Mouse (Mus musculus): ENCODE measurements at regions not wholly inside any gene's neighbourhood (a gene's known extent, or its start where the extent isn't known, plus 50 kb on each side); places are given as distances from the start of the nearest gene placed in this dataset.

GRCm38 (mm10) chr3:17324816-17325215 lies 623.4 kb upstream of the Cypt12 start:
- Histone ChIP-seq H3K4me2 (replicated peaks) (no peak overlapping the region), H3K27ac (no peak overlapping the region), H3K4me1 (peaks cover 3% of the 10 kb centered on the region), H3K36me3 (no peaks in the 10 kb centered on the region), H3K27me3 (replicated peaks) (no peaks in the 10 kb centered on the region), H3K4me3 (no peak overlapping the region), H3K9ac (no peak overlapping the region), H3K9me3 (no peaks in the 10 kb centered on the region)
- no peak for ATAC-seq (ENCODE audit: low FRiP score, low read depth)
- WGBS, result 63% methylated on average over 7 of the region's 7 CpGs

DNA sequence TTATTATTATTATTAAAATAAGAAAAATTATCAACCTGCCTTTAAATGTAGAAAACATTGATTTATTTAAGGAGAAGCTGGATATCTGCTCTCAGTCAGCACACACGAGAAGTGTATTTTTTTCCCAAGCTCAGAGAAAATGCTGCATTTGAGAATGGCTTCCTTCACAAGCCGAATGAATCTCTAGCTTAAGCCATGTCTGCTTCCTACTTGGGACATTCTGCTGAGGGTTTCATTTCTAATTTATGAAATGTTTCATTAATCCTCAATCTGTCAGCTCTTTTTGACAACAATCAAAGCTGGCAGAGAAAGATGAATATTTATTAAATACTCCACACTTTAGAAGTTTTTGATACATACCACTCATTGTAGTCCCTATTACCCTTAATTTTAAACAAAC lies 622.4 kb upstream of the Cypt12 start:
- Histone ChIP-seq H3K36me3 (no peaks in the 10 kb centered on the region), H3K27ac (0 out of 2 replicates have a peak overlapping the region, but pooled peaks have one; percentile 59), H3K27me3 (replicated peaks) (no peaks in the 10 kb centered on the region), H3K9me3 (no peaks in the 10 kb centered on the region), H3K9ac (no peak overlapping the region), H3K4me2 (replicated peaks) (no peak overlapping the region), H3K4me1 (peaks cover 3% of the 10 kb centered on the region), H3K4me3 (no peak overlapping the region)
- ATAC-seq (ENCODE audit: low FRiP score, low read depth), result no peak
- 72% methylated on average over 2 of the region's 2 CpGs for WGBS

DNA sequence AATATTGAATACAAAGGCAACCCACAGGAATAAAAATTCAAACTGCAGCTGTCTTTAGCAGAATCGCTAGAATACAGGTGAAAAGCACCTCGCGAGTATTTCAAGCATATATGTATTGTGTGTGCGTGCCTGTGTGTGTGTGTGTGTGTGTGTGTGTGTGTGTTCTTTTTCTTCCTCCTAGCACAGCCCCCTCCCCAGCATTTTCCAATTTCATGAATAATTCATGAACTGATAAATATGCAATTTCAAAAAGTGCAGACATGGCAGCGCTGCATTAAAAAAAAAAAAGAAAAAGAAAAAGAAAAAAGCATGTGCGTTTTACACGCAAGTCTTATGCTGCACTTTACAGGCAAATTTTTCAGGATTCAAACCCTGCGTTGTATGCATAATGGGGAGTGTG lies 621.9 kb upstream of the Cypt12 start:
- no peak overlapping the region for H3K9ac ChIP-seq
- no peaks in the 10 kb centered on the region for H3K9me3 ChIP-seq
- no peaks in the 10 kb centered on the region for H3K36me3 ChIP-seq
- H3K4me3 ChIP-seq, result no peak overlapping the region
- H3K4me2 ChIP-seq (replicated peaks), result no peak overlapping the region
- peak; percentile 19; the same call in 1 of the 2 replicates for ATAC-seq (ENCODE audit: low FRiP score, low read depth)
- H3K27ac ChIP-seq, result no peak overlapping the region
- peaks cover 3% of the 10 kb centered on the region for H3K4me1 ChIP-seq
- H3K27me3 ChIP-seq (replicated peaks), result no peaks in the 10 kb centered on the region
- WGBS, result 70% methylated on average over 8 of the region's 8 CpGs

GRCm38 (mm10) chr3:17326774-17327173 lies 621.4 kb upstream of the Cypt12 start:
- H3K4me1 ChIP-seq, result peaks cover 3% of the 10 kb centered on the region
- no peaks in the 10 kb centered on the region for H3K36me3 ChIP-seq
- no peak overlapping the region for H3K4me3 ChIP-seq
- H3K27me3 ChIP-seq (replicated peaks), result no peaks in the 10 kb centered on the region
- H3K9me3 ChIP-seq, result no peaks in the 10 kb centered on the region
- WGBS, result 75% methylated on average over 4 of the region's 4 CpGs
- no peak overlapping the region for H3K4me2 ChIP-seq (replicated peaks)
- peak; percentile 8; the same call in 1 of the 2 replicates for ATAC-seq (ENCODE audit: low FRiP score, low read depth)
- peak overlapping the region; percentile 7; the same call in 1 of the 2 replicates for H3K27ac ChIP-seq
- no peak overlapping the region for H3K9ac ChIP-seq

DNA sequence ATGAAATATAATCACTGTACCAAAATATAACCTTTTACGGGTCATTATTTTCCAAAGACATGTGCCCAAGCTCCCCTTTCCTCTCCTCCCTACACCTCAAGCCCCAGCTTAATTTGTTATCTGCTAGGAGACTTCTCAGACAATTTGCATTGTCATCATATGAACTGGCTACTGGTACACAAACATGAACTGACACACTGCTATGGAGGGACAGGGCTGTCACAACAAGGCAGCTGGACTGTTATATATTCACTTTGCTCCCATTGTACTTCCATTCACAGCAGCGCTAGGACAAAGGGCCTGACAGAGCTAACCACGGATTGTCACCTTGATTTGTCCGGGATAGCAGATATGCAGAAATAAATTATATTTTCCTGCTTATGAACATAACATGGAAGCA lies 620.5 kb upstream of the Cypt12 start:
- Histone ChIP-seq H3K4me3 (no peak overlapping the region), H3K4me2 (replicated peaks) (no peak overlapping the region), H3K9ac (no peak overlapping the region), H3K36me3 (no peaks in the 10 kb centered on the region), H3K27ac (peak overlapping the region; percentile 22; the same call in 1 of the 2 replicates), H3K9me3 (no peaks in the 10 kb centered on the region), H3K4me1 (peaks cover 3% of the 10 kb centered on the region), H3K27me3 (replicated peaks) (no peaks in the 10 kb centered on the region)
- peak; percentile 42; the same call in 1 of the 2 replicates for ATAC-seq (ENCODE audit: low FRiP score, low read depth)
- 71% methylated on average over 4 of the region's 4 CpGs for WGBS

- peak overlapping the region; percentile 51; the same call in 1 of the 2 replicates for H3K27ac ChIP-seq
- H3K4me2 ChIP-seq (replicated peaks), result no peak overlapping the region
- no peaks in the 10 kb centered on the region for H3K36me3 ChIP-seq
- H3K4me3 ChIP-seq, result no peak overlapping the region
- no peaks in the 10 kb centered on the region; the same call in 1 of the 2 replicates for H3K4me1 ChIP-seq
- H3K9me3 ChIP-seq, result no peaks in the 10 kb centered on the region
- no peak overlapping the region for H3K9ac ChIP-seq
- H3K27me3 ChIP-seq (replicated peaks), result no peaks in the 10 kb centered on the region
- WGBS, result 58% methylated on average over 4 of the region's 4 CpGs
- no peak for ATAC-seq (ENCODE audit: low FRiP score, low read depth)
Measured at GRCm38 (mm10) chr3:17329411-17329810, 618.8 kb upstream of the Cypt12 start.

DNA sequence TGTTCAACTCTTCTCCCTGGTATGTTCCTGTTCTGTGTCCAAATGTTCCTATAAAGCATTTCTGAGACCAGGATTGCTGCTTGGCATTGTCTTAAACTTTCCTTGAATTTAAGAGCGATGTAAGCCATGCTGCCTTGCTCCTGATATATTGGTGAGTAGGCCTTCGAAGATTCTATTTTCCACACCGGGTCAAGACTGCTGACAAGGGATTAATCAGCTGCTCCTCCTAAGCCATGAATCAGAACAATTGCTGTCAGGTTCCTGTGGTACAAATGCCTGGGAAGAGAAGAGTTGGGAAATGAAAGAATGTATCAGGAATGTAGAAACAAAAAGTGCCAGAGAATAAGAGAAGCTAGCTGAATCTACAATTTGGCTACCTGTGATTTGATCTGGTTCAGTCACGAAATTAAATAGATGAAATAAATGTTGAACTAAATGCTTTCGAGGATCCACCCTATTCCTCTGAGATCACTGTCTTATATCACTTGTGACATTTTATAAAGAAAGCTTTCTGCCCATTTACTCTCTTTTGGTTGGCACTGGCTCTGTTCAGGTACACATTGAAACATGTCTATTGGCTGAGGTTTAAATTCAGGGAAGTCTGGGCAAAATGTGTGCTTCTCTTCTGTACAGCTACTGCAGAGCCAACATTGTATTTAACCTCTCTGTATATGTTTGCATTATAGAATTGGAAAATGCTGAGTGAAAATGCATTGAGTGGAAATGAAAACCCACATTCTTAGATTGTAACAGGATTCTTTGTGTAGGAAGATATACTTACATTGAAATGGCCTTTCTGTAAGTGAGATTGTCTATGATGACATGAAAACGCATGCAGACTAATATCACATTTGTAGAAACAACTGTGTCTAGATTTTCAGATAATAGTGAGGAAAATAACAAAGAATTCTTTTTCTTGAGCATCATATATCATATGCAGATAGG lies 617.5 kb upstream of the Cypt12 start:
- Histone ChIP-seq H3K27me3 (replicated peaks) (no peaks in the 10 kb centered on the region), H3K9me3 (no peaks in the 10 kb centered on the region), H3K4me1 (no peaks in the 10 kb centered on the region), H3K36me3 (no peaks in the 10 kb centered on the region), H3K27ac (peak overlapping the region; percentile 32; the same call in 1 of the 2 replicates), H3K4me3 (no peak overlapping the region), H3K9ac (no peak overlapping the region), H3K4me2 (replicated peaks) (no peak overlapping the region)
- WGBS, result 60% methylated on average over 6 of the region's 6 CpGs
- ATAC-seq (ENCODE audit: low FRiP score, low read depth), result peak; percentile 27; the same call in 1 of the 2 replicates

DNA sequence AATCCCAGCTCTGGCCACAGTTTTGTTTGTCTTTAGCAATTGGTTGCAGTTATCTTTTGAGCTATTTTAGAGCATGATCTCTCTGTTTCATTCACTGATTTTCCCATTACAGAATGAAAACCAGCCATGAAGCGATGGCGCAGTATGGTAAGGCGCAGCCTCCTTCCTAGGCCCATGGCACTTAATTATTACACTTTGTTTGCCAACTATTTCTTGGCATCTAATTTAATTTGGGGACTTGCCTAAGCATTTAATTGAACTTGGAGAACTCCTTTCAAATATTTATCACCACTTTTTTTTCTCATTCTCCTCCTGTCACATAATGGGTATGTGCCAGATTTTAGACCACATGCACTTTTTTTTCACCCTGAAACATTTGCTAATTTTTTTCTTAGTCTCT lies 588.0 kb upstream of the Cypt12 start:
- Histone ChIP-seq H3K9ac (no peak overlapping the region), H3K4me3 (no peak overlapping the region), H3K36me3 (no peaks in the 10 kb centered on the region), H3K27me3 (replicated peaks) (no peaks in the 10 kb centered on the region), H3K4me1 (no peaks in the 10 kb centered on the region), H3K4me2 (replicated peaks) (no peak overlapping the region), H3K9me3 (no peaks in the 10 kb centered on the region), H3K27ac (no peak overlapping the region)
- 97% methylated on average over 3 of the region's 3 CpGs for WGBS
- no peak for ATAC-seq (ENCODE audit: low FRiP score, low read depth)

Measured in neural tube, embryonic 12.5 days (tissue).